Mouse (Mus musculus): Measurements from ENCODE around the gene Tnfaip8l3. TPM values are rescaled to one million over a fixed set of nuclear protein-coding genes. Genes with fewer than 3 reads are reported as not detected.

The Tnfaip8l3 gene
- total RNA-seq, 2 experiments from 2014 or later, result 0.10 to 0.11 TPM

- DNase-seq, result no peak
Measured at GRCm38 (mm10) chr9:53990921-53991320, 77.3 kb downstream of the Tnfaip8l3 start.

GRCm38 (mm10) chr9:53986972-53987371, 81.2 kb downstream of the Tnfaip8l3 start:
- DNase-seq, result no peak

GRCm38 (mm10) chr9:53984868-53985267, 83.3 kb downstream of the Tnfaip8l3 start:
- no peak for DNase-seq

- no peak for DNase-seq
Measured at GRCm38 (mm10) chr9:53975122-53975518, 93.1 kb downstream of the Tnfaip8l3 start, which contains the start of gene Elmod1. Gene Elmod1, minus strand, starts transcription at chr9:53975301.

GRCm38 (mm10) chr9:53974328-53975121, 93.7 kb downstream of the Tnfaip8l3 start:
- no peak for DNase-seq

GRCm38 (mm10) chr9:53973929-53974327, 94.3 kb downstream of the Tnfaip8l3 start:
- DNase-seq, result no peak

Other genes starting within 250 kb of the Tnfaip8l3 start
- gene Sln, start 218.2 kb downstream of the Tnfaip8l3 start, total RNA-seq (2021), result 1 to 10 TPM in 1 of 2 experiments, under 1 TPM in 1; 0.40 to 1.8 TPM
- not detected for gene Elmod1, start 93.1 kb downstream of the Tnfaip8l3 start, total RNA-seq (2021)
- not detected for gene Cyp19a1, start 199.7 kb upstream of the Tnfaip8l3 start, total RNA-seq (2021)
- gene Gldn, start 218.1 kb upstream of the Tnfaip8l3 start, total RNA-seq (2021), result under 1 TPM; 0.67 to 0.95 TPM